Mouse (Mus musculus) midbrain, embryonic 13.5 days (tissue): ENCODE results near the gene Syt6. TPM values are rescaled to one million over a fixed set of nuclear protein-coding genes. Genes with fewer than 3 reads are reported as not detected.

Experiments used
- ATAC-seq: fragments of 200-750 bp; cut with Nextera tagmentation; 2 replicates; pipeline ENCODE4 v1.8.0; 2017; ENCODE audit warnings: mild to moderate bottlenecking, moderate TSS enrichment, moderate library complexity
- H3K27ac ChIP-seq: fragments of 300-500 bp; sonication (generic); 2 replicates; pipeline ENCODE4 v1.5.1; 2015; ENCODE audit warnings: inconsistent platforms, mild to moderate bottlenecking, moderate library complexity
- H3K27me3 ChIP-seq: fragments of 300-500 bp; sonication (generic); 2 replicates; pipeline ENCODE4 v1.6.1; 2015; ENCODE audit warnings: mild to moderate bottlenecking, inconsistent platforms
- H3K36me3 ChIP-seq: fragments of 300-500 bp; sonication (generic); 2 replicates; pipeline ENCODE4 v1.6.1; 2015; ENCODE audit warnings: mild to moderate bottlenecking, inconsistent platforms
- H3K4me1 ChIP-seq: fragments of 300-500 bp; sonication (generic); replicated peaks from 2 replicates; pipeline ENCODE4 v1.6.1; 2015; ENCODE audit warnings: inconsistent platforms
- H3K4me2 ChIP-seq: fragments of 300-500 bp; sonication (generic); replicated peaks from 2 replicates; pipeline ENCODE4 v1.6.1; 2015; ENCODE audit warnings: moderate library complexity, mild to moderate bottlenecking, inconsistent platforms
- H3K4me3 ChIP-seq: fragments of 300-500 bp; sonication (generic); replicated peaks from 2 replicates; pipeline ENCODE4 v1.5.1; 2015; ENCODE audit warnings: mild to moderate bottlenecking, inconsistent platforms
- H3K9ac ChIP-seq: fragments of 300-500 bp; sonication (generic); replicated peaks from 2 replicates; pipeline ENCODE4 v1.6.1; 2015; ENCODE audit warnings: mild to moderate bottlenecking, inconsistent platforms
- H3K9me3 ChIP-seq: fragments of 300-500 bp; sonication (generic); 2 replicates; pipeline ENCODE4 v1.6.1; 2016; ENCODE audit warnings: mild to moderate bottlenecking, inconsistent platforms
- WGBS: fragments of 180-500 bp; shearing (Covaris S2); methylation state at CpG from one replicate; pipeline ENCODE4 v1.1.7; 2015; 5-methylcytosine and 5-hydroxymethylcytosine counted together
- polyA plus RNA-seq: library from polyadenylated mRNA; unstranded; fragments of >200 nt; fragmentation: Nextera tagmentation; extraction: Ambion mirVana; gene quantifications from 2 replicates; pipeline ENCODE4 v1.2.1, GENCODE M21; 2015

Gene Syt6
- 10.4 and 11.9 TPM in 2 replicates for polyA plus RNA-seq

- Histone ChIP-seq H3K9ac (peak within 1 kb of the TSS; percentile 69), H3K27ac (peak within 1 kb of the TSS; percentile 25; the same call in 1 of the 2 replicates), H3K9me3 (no peaks in the 10 kb centered on the region), H3K27me3 (peaks cover 72% of the 10 kb centered on the region), H3K4me2 (peak within 1 kb of the TSS; percentile 81), H3K4me3 (peak within 1 kb of the TSS; percentile 56), H3K36me3 (no peaks in the 10 kb centered on the region), H3K4me1 (peaks cover 46% of the 10 kb centered on the region)
- peak; percentile 24; the same call in 1 of the 2 replicates for ATAC-seq
- 1% methylated on average over 39 of the region's 44 CpGs for WGBS
These were observed at the start of gene Syt6 for GRCm38 (mm10) chr3:103575156-103575892. Syt6 (plus strand) TSS chr3:103575231.

DNA sequence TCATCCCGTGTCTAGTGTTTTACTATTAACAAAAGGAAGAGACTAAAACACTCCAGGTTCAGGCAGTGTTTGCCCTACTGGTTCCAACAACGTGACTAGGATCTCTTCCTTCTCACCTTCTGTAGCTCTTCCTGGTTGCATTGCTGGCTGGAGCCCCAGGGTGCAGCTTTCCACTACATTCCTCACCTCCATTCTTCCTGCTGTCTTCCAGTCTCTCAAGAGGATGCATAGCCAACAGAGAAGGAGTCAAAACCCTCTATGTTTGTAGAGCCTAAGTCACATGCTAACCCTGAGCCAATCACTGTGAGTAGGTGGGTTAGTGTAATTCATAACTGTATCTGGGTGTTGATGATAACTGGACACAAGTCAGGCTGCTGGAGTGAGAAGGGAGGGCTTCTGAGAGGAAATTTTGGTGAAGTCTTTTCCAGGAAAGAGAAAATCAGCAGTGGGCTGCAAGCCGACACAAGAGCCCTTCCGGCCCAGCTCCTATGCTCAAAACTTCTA is 48.8 kb upstream of the Syt6 start:
- Histone ChIP-seq H3K27me3 (no peaks in the 10 kb centered on the region), H3K27ac (no peak overlapping the region), H3K4me1 (no peaks in the 10 kb centered on the region), H3K4me3 (no peak overlapping the region), H3K36me3 (no peaks in the 10 kb centered on the region), H3K4me2 (no peak overlapping the region), H3K9me3 (no peaks in the 10 kb centered on the region), H3K9ac (no peak overlapping the region)
- WGBS: 81% methylated on average over 4 of the region's 4 CpGs
- ATAC-seq: no peak

DNA sequence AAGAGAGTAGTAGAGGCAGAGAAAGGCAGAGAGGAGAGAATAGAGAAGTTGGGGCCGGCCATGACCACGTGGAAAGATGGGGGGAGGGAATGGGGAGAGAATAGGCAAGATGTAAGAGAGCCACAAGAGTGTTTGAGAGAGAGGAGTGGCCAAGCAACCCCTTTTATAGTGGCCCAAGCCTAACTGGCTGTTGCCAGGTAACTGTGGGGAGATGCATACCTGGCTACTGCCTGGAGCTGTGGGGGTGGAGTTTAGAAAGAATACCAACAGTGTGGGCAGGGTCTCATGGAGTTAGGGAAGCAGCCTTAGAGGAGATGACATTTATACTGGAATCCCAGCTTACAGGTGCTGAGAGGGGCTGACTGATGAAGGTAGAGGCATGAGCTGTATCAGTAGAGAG is 48.2 kb upstream of the Syt6 start:
- Histone ChIP-seq H3K4me3 (no peak overlapping the region), H3K4me2 (no peak overlapping the region), H3K27ac (no peak overlapping the region), H3K9me3 (no peaks in the 10 kb centered on the region), H3K27me3 (no peaks in the 10 kb centered on the region), H3K36me3 (no peaks in the 10 kb centered on the region), H3K4me1 (no peaks in the 10 kb centered on the region), H3K9ac (no peak overlapping the region)
- no peak for ATAC-seq
- WGBS: 28% methylated on average over 2 of the region's 2 CpGs

DNA sequence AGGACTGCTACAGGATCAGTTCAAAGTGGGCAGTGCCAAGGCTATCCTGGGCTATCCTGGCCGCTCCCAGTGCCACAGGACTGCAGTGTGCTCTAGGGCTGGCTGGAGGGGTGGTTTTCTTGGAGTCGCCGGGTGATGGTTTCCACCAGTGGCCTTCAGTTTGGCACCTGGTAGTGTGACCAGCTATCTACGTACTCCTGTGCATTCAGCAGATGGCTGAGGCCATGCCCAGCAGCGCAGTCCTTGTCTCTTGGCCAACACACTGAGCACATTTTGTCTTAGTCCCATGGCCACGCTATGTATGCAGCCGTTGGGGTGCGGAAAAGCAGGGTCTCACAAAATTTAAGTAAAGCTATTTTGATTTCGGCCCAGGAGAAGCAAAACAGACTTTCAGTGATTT is 41.0 kb upstream of the Syt6 start:
- WGBS: 96% methylated on average over 9 of the region's 9 CpGs
- no peak for ATAC-seq
- no peak overlapping the region for H3K9ac ChIP-seq
- H3K36me3 ChIP-seq: no peaks in the 10 kb centered on the region
- no peak overlapping the region for H3K27ac ChIP-seq
- H3K4me2 ChIP-seq: no peak overlapping the region
- H3K9me3 ChIP-seq: no peaks in the 10 kb centered on the region
- no peak overlapping the region for H3K4me3 ChIP-seq
- no peaks in the 10 kb centered on the region for H3K4me1 ChIP-seq
- no peaks in the 10 kb centered on the region for H3K27me3 ChIP-seq

DNA sequence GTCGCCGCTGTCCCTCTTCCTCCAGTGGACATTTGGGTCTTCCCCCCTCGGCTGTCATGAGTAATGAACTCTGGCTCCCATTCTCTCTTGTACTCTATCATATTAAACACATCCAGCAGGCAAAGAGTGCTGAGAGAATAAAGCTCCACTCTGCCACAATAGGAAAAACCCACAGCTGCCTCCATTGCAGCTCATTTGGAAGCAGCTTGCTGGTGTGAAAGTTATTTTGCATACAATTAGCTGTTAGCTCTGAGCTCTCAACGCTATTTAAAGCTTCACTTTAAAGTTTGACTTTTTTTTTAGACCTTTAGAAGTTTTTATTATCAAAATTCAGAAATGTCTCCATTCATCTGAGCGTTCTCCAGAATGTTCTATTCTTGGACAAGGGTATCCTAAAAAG is 39.8 kb upstream of the Syt6 start:
- Histone ChIP-seq H3K27me3 (peaks cover 11% of the 10 kb centered on the region; the same call in 1 of the 2 replicates), H3K9ac (no peak overlapping the region), H3K27ac (no peak overlapping the region), H3K9me3 (no peaks in the 10 kb centered on the region), H3K4me2 (no peak overlapping the region), H3K36me3 (no peaks in the 10 kb centered on the region), H3K4me3 (no peak overlapping the region), H3K4me1 (no peaks in the 10 kb centered on the region)
- ATAC-seq: no peak
- WGBS: 58% methylated on average over 5 of the region's 5 CpGs

GRCm38 (mm10) chr3:103539148-103539547 is 35.9 kb upstream of the Syt6 start:
- Histone ChIP-seq H3K4me3 (no peak overlapping the region), H3K27ac (no peak overlapping the region), H3K27me3 (peaks cover 11% of the 10 kb centered on the region; the same call in 1 of the 2 replicates), H3K4me1 (no peaks in the 10 kb centered on the region), H3K4me2 (no peak overlapping the region), H3K9ac (no peak overlapping the region), H3K36me3 (no peaks in the 10 kb centered on the region), H3K9me3 (0 out of 2 replicates have a peak, but pooled peaks cover 4% of the 10 kb centered on the region)
- no peak for ATAC-seq
- 78% methylated on average over 7 of the region's 7 CpGs for WGBS

GRCm38 (mm10) chr3:103546166-103546565 is 28.9 kb upstream of the Syt6 start:
- Histone ChIP-seq H3K9ac (no peak overlapping the region), H3K27ac (no peak overlapping the region), H3K27me3 (no peaks in the 10 kb centered on the region), H3K4me1 (no peaks in the 10 kb centered on the region), H3K36me3 (no peaks in the 10 kb centered on the region), H3K4me3 (no peak overlapping the region), H3K9me3 (0 out of 2 replicates have a peak, but pooled peaks cover 4% of the 10 kb centered on the region), H3K4me2 (no peak overlapping the region)
- 67% methylated on average over 2 of the region's 2 CpGs for WGBS
- ATAC-seq: no peak

DNA sequence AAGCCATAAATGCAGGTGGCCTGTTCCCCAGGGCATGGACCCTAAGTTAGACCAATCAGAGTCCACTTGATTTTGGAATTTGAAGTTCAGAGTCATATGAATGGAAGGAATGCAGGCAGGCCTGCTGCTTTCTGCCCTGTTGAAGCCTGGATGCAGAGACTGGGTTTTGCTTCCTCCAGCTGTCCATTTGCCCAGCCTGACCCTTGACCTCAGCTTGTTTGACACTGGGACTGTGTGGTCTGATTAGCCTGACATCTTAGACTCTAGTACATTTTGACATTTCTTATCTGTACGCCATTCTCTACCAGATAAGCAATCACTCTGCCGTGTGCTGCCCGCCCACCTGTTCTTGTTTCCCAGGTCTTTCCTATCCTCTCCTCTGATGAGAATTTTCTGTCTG is 28.4 kb upstream of the Syt6 start:
- no peak overlapping the region for H3K4me3 ChIP-seq
- H3K27me3 ChIP-seq: no peaks in the 10 kb centered on the region
- no peak overlapping the region for H3K27ac ChIP-seq
- 82% methylated on average over 3 of the region's 3 CpGs for WGBS
- 0 out of 2 replicates have a peak, but pooled peaks cover 2% of the 10 kb centered on the region for H3K9me3 ChIP-seq
- H3K9ac ChIP-seq: no peak overlapping the region
- ATAC-seq: no peak
- H3K4me1 ChIP-seq: no peaks in the 10 kb centered on the region
- H3K36me3 ChIP-seq: no peaks in the 10 kb centered on the region
- no peak overlapping the region for H3K4me2 ChIP-seq

- no peak overlapping the region for H3K27ac ChIP-seq
- ATAC-seq: no peak
- no peak overlapping the region for H3K4me3 ChIP-seq
- no peaks in the 10 kb centered on the region for H3K36me3 ChIP-seq
- no peak overlapping the region for H3K9ac ChIP-seq
- H3K4me1 ChIP-seq: 0 out of 2 replicates have a peak, but pooled peaks cover 2% of the 10 kb centered on the region
- 52% methylated on average over 5 of the region's 5 CpGs for WGBS
- no peaks in the 10 kb centered on the region for H3K9me3 ChIP-seq
- no peaks in the 10 kb centered on the region for H3K27me3 ChIP-seq
- H3K4me2 ChIP-seq: no peak overlapping the region
These were observed 24.8 kb upstream of the Syt6 start for GRCm38 (mm10) chr3:103550236-103550635.

DNA sequence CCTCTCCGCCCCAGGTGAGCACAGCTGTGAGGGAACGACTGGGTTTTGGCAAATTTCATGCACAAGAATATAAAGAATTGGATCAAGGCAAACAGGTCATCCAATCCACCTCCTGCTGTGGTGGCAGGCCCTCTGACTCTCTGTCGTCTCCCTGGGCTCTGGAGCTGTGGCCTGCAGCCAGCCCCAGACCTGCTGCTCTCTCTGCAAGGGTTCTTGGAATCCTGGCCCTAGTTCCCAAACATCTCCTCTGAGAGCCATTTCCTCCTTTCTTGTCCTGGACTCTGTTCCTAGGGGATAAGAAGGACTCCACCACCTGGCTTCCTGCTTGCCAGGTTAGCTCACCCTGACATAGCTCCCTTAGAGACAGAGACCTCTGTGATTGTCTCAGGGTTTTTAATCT is 7.8 kb upstream of the Syt6 start:
- no peaks in the 10 kb centered on the region for H3K9me3 ChIP-seq
- H3K27ac ChIP-seq: no peak overlapping the region
- WGBS: 46% methylated on average over 3 of the region's 3 CpGs
- H3K4me3 ChIP-seq: no peak overlapping the region
- no peak overlapping the region for H3K9ac ChIP-seq
- ATAC-seq: no peak
- 0 out of 2 replicates have a peak, but pooled peaks cover 5% of the 10 kb centered on the region for H3K4me1 ChIP-seq
- peaks cover 11% of the 10 kb centered on the region for H3K27me3 ChIP-seq
- H3K36me3 ChIP-seq: no peaks in the 10 kb centered on the region
- H3K4me2 ChIP-seq: no peak overlapping the region

DNA sequence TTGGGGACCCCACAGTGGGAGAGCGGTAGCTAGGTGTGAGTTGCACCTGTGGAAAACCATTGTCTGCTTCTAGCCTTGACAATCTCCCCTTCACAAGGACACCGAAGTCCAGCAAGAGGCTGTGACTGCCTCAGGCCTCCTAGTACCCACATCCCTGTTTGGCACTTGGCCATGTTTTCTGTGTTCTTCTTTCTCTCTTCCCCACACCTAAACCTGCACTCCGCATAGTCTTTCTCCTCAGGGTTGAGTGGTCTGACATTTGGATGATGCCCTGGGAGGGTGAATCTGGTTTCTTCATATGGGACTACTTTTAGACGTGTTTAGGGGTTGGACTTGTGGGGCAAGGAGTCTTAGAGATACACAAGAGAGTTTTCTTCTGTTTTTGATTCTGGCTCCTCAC is 2.5 kb upstream of the Syt6 start:
- WGBS: 77% methylated on average over 4 of the region's 4 CpGs
- ATAC-seq: no peak
- H3K4me3 ChIP-seq: no peak overlapping the region
- no peaks in the 10 kb centered on the region for H3K36me3 ChIP-seq
- no peaks in the 10 kb centered on the region for H3K9me3 ChIP-seq
- no peak overlapping the region for H3K4me2 ChIP-seq
- no peak overlapping the region for H3K27ac ChIP-seq
- H3K27me3 ChIP-seq: peaks cover 64% of the 10 kb centered on the region
- peaks cover 46% of the 10 kb centered on the region for H3K4me1 ChIP-seq
- no peak overlapping the region for H3K9ac ChIP-seq

GRCm38 (mm10) chr3:103573106-103573790 is 1.8 kb upstream of the Syt6 start:
- peak overlapping the region; percentile 47 for H3K4me2 ChIP-seq
- peak overlapping the region; percentile 33 for H3K9ac ChIP-seq
- H3K9me3 ChIP-seq: no peaks in the 10 kb centered on the region
- no peak overlapping the region for H3K27ac ChIP-seq
- under 1% methylated on average over 20 of the region's 20 CpGs for WGBS
- peaks cover 71% of the 10 kb centered on the region for H3K27me3 ChIP-seq
- ATAC-seq: no peak
- H3K4me1 ChIP-seq: peaks cover 46% of the 10 kb centered on the region
- peak overlapping the region; percentile 22 for H3K4me3 ChIP-seq
- no peaks in the 10 kb centered on the region for H3K36me3 ChIP-seq
